Mouse (Mus musculus) stomach, embryonic 16.5 days (tissue): ENCODE results near the gene Aldh3a1. TPM values are rescaled to one million over a fixed set of nuclear protein-coding genes. Genes with fewer than 3 reads are reported as not detected.
A peak's percentile ranks its signal among the peaks of the same experiment; 100 is the strongest.
"Not testable (repeated sequence)": the region's sequence is repeated elsewhere in the genome, so short reads cannot be mapped to it uniquely, and the experiment has no call there.

Experiments used
- ATAC-seq: fragments of 200-750 bp; cut with Nextera tagmentation; 2 replicates; pipeline ENCODE4 v1.8.0; 2017; ENCODE audit warnings: moderate number of reproducible peaks, moderate TSS enrichment; ENCODE audit not compliant: insufficient read depth, low FRiP score
- H3K27ac ChIP-seq: fragments of 300-500 bp; sonication (generic); 2 replicates; pipeline ENCODE4 v1.5.1; 2014; ENCODE audit warnings: low read length
- H3K27me3 ChIP-seq: fragments of 300-500 bp; sonication (generic); 2 replicates; pipeline ENCODE4 v1.6.1; 2014; ENCODE audit warnings: low read length, control low read depth, mixed read lengths; ENCODE audit not compliant: control insufficient read depth, insufficient read depth
- H3K36me3 ChIP-seq: fragments of 300-500 bp; sonication (generic); 2 replicates; pipeline ENCODE4 v1.6.1; 2014; ENCODE audit warnings: low read length; ENCODE audit not compliant: control insufficient read depth, insufficient read depth
- H3K4me1 ChIP-seq: fragments of 300-500 bp; sonication (generic); 2 replicates; pipeline ENCODE4 v1.6.1; 2014; ENCODE audit warnings: low read length, control low read depth, mixed read lengths; ENCODE audit not compliant: control insufficient read depth, insufficient read depth
- H3K4me2 ChIP-seq: fragments of 300-500 bp; sonication (generic); 2 replicates; pipeline ENCODE4 v1.6.1; 2014; ENCODE audit warnings: low read depth, low read length, mixed read lengths
- H3K4me3 ChIP-seq: fragments of 300-500 bp; sonication (generic); replicated peaks from 2 replicates; pipeline ENCODE4 v1.5.1; 2014; ENCODE audit warnings: mild to moderate bottlenecking, low read length
- H3K9ac ChIP-seq: fragments of 300-500 bp; sonication (generic); 2 replicates; pipeline ENCODE4 v1.6.1; 2014; ENCODE audit warnings: low read length
- H3K9me3 ChIP-seq: fragments of 300-500 bp; sonication (generic); replicated peaks from 2 replicates; pipeline ENCODE4 v1.6.1; 2016; ENCODE audit warnings: low read length, control low read depth; ENCODE audit not compliant: control insufficient read depth
- WGBS: fragments of 180-500 bp; shearing (Covaris S2); extraction: QIAGEN DNeasy Blood & Tissue Kit; methylation state at CpG from one replicate; pipeline ENCODE4 v1.1.7; 2014; 5-methylcytosine and 5-hydroxymethylcytosine counted together
- polyA plus RNA-seq: library from polyadenylated mRNA; unstranded; fragments of >200 nt; fragmentation: Nextera tagmentation; extraction: Ambion mirVana; gene quantifications from 2 replicates; pipeline ENCODE4 v1.2.1, GENCODE M21; 2015

Aldh3a1 gene
- polyA plus RNA-seq, 1 experiment from 2014 or later, result 0.32 TPM

DNA sequence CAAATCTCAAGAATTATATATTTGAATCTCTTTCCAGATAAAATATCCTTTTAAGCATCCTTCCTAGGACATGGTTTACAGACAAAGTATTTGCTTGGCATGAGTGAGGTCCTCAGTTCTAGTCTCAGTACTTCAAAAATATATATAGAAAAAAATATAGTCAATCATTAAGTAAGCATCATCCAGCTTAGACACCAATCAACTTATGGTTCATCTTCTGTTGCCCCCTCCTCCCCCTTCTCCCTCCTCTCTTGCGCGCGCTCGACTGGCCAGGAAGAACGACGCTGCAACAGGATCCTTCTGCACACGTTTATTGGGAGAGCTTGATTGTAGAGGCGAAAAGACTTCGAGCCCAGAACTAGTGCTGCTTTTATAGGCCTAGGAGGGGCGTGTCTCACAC lies 15.2 kb upstream of the Aldh3a1 start:
- not testable (repeated sequence) for H3K9ac ChIP-seq, H3K27me3 ChIP-seq, H3K4me2 ChIP-seq, H3K4me3 ChIP-seq, H3K9me3 ChIP-seq, H3K27ac ChIP-seq, ATAC-seq, H3K36me3 ChIP-seq, H3K4me1 ChIP-seq
- WGBS, result 93% methylated on average over 6 of the region's 10 CpGs

GRCm38 (mm10) chr11:61192779-61193178 lies 14.6 kb upstream of the Aldh3a1 start:
- no peak overlapping the region for H3K9ac ChIP-seq
- H3K27ac ChIP-seq, result no peak overlapping the region
- H3K4me1 ChIP-seq, result no peaks in the 10 kb centered on the region
- no peak overlapping the region for H3K4me3 ChIP-seq
- H3K27me3 ChIP-seq, result no peaks in the 10 kb centered on the region
- H3K36me3 ChIP-seq, result no peaks in the 10 kb centered on the region
- WGBS, result 84% methylated on average over 2 of the region's 2 CpGs
- H3K9me3 ChIP-seq, result no peaks in the 10 kb centered on the region
- ATAC-seq, result no peak
- no peak overlapping the region for H3K4me2 ChIP-seq

- no peak overlapping the region for H3K4me2 ChIP-seq
- H3K4me3 ChIP-seq, result no peak overlapping the region
- no peaks in the 10 kb centered on the region for H3K4me1 ChIP-seq
- no peak overlapping the region for H3K27ac ChIP-seq
- no peaks in the 10 kb centered on the region for H3K9me3 ChIP-seq
- no peaks in the 10 kb centered on the region for H3K36me3 ChIP-seq
- WGBS, result 5% methylated on average over 9 of the region's 9 CpGs
- ATAC-seq, result peak; percentile 82
- no peaks in the 10 kb centered on the region for H3K27me3 ChIP-seq
- H3K9ac ChIP-seq, result no peak overlapping the region
Measured at GRCm38 (mm10) chr11:61193392-61193791, 13.9 kb upstream of the Aldh3a1 start.

GRCm38 (mm10) chr11:61196616-61197353 lies 10.6 kb upstream of the Aldh3a1 start:
- peak overlapping the region; percentile 21; the same call in 1 of the 2 replicates for H3K27ac ChIP-seq
- no peak for ATAC-seq
- WGBS, result 63% methylated on average over 14 of the region's 14 CpGs

DNA sequence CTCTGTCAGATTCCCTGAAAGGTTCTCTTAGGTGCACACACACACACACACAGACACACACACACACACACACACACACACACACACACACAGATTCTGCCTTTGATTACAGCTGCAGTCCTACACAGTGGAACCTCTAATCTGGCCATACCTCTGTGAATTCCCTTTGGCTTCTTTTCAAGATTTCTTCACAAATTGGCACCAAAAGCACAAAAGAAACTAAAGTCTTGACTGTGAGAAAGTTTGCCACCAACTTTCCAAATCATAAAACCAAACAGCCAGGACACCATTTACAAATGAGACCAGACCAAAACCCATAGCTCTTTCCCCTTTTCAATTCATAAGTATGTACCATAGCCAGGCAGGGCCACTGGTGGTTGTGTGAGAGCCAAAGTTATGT lies 9.4 kb upstream of the Aldh3a1 start:
- Histone ChIP-seq H3K27me3 (no peaks in the 10 kb centered on the region), H3K27ac (no peak overlapping the region), H3K4me2 (no peak overlapping the region), H3K36me3 (no peaks in the 10 kb centered on the region), H3K9me3 (no peaks in the 10 kb centered on the region), H3K4me1 (peaks cover 4% of the 10 kb centered on the region), H3K4me3 (no peak overlapping the region), H3K9ac (no peak overlapping the region)
- no peak for ATAC-seq

More at GRCm38 (mm10) chr11:61196616-61197353, 10.6 kb upstream of the Aldh3a1 start:
- no peaks in the 10 kb centered on the region for H3K9me3 ChIP-seq
- H3K4me2 ChIP-seq, result no peak overlapping the region
- no peaks in the 10 kb centered on the region for H3K36me3 ChIP-seq
- H3K4me1 ChIP-seq, result peaks cover 4% of the 10 kb centered on the region
- H3K4me3 ChIP-seq, result no peak overlapping the region
- H3K9ac ChIP-seq, result no peak overlapping the region
- no peaks in the 10 kb centered on the region for H3K27me3 ChIP-seq

GRCm38 (mm10) chr11:61199620-61200362 lies 7.5 kb upstream of the Aldh3a1 start:
- Histone ChIP-seq H3K4me1 (peaks cover 4% of the 10 kb centered on the region), H3K27ac (peak overlapping the region; percentile 9; the same call in 1 of the 2 replicates), H3K9me3 (no peaks in the 10 kb centered on the region), H3K4me2 (no peak overlapping the region), H3K27me3 (no peaks in the 10 kb centered on the region), H3K4me3 (no peak overlapping the region), H3K9ac (no peak overlapping the region), H3K36me3 (no peaks in the 10 kb centered on the region)
- peak; percentile 44; the same call in 1 of the 2 replicates for ATAC-seq
- 64% methylated on average over 4 of the region's 4 CpGs for WGBS

DNA sequence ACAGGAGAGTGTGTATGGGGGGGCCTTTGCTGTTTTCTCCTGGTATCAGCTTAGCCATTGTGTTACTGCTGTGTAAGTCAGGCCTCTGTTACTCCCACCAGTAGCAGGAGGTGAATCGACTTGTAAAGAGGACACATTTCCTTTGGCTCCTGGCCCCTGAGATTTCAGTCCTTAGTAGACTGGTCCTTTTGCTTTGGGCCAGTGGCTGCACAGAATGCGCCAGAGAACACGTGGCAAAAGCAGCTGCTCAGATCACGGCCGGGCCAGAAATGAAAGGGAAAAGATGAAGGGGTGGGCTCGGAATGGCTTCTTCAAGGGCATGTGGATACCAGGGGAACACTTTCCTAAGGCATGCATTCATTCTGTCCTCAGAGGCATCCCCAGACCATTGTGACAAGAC lies 5.2 kb upstream of the Aldh3a1 start:
- H3K27ac ChIP-seq, result no peak overlapping the region
- no peak for ATAC-seq

DNA sequence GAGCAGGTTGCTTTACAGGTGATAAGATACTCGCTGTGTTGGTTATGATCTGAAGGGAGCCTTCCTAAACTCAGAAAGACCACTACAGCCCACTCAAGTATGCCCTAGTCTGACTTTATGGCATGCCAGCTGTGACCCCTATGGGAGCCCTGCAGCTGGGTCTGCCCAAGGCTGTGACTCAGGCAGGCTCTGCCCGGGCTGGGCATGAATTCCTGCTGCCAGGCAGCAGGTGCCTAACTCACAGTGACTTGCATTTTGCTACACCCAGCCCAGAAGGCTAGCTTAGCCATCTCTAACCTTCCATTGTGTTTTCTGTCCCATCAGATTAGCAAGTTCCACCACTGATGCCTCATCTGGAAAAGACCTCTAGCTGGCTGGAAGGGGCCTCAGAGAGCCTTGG lies 4.5 kb upstream of the Aldh3a1 start:
- Histone ChIP-seq H3K4me3 (no peak overlapping the region), H3K36me3 (no peaks in the 10 kb centered on the region), H3K27me3 (no peaks in the 10 kb centered on the region), H3K4me2 (no peak overlapping the region), H3K9me3 (no peaks in the 10 kb centered on the region), H3K4me1 (peaks cover 4% of the 10 kb centered on the region), H3K27ac (no peak overlapping the region), H3K9ac (no peak overlapping the region)
- ATAC-seq, result no peak
- WGBS, result 80% methylated on average over 2 of the region's 2 CpGs

More for the DNA sequence above, 5.2 kb upstream of the Aldh3a1 start:
- Histone ChIP-seq H3K4me1 (peaks cover 4% of the 10 kb centered on the region), H3K4me3 (no peak overlapping the region), H3K4me2 (no peak overlapping the region), H3K9me3 (no peaks in the 10 kb centered on the region), H3K27me3 (no peaks in the 10 kb centered on the region), H3K9ac (no peak overlapping the region), H3K36me3 (no peaks in the 10 kb centered on the region)
- 80% methylated on average over 6 of the region's 6 CpGs for WGBS

DNA sequence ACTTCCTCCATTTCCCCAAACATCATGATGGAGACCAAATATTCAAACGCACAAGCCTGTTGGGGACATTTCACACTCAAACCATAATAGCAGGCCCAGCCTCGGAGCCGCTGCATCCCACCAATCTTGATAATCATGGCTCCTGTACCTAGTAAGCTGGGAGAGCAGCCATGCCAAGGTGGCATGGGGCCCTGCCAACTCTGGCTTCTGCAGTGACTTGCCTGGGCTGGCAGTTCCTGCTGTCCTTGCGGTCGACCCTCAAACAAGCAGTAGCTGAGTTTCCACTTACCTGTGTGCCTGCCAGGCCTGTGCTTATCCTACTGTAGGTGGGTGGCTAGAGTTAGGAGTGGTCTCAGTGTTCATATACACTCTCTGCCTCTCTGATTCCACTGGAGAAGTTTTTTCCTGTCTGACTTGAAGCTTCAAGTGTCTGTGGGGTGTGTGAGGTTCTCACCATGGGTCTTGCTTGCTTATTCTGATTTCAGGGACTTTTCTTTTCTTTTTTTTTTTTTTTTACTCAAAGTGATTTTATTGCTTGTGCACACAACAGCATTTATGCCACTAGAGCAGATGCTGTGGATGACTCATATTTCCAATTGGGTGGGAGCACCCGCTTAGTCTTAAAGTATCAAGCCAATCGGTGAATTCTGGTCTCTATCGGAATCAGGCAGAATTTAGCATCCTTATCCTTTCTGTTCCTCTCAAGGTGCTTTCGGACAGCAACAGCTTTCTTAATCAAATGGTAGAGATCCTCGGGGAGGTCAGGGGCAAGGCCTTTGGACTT lies 2.0 kb upstream of the Aldh3a1 start:
- Histone ChIP-seq H3K9ac (no peak overlapping the region), H3K9me3 (no peaks in the 10 kb centered on the region), H3K4me2 (no peak overlapping the region), H3K27ac (no peak overlapping the region), H3K27me3 (no peaks in the 10 kb centered on the region), H3K36me3 (no peaks in the 10 kb centered on the region), H3K4me3 (no peak overlapping the region), H3K4me1 (peaks cover 3% of the 10 kb centered on the region; the same call in 1 of the 2 replicates)
- WGBS, result 91% methylated on average over 9 of the region's 10 CpGs
- no peak for ATAC-seq
